Mouse (Mus musculus): ENCODE results near the gene Wdr70. TPM values are rescaled to one million over a fixed set of nuclear protein-coding genes. Genes with fewer than 3 reads are reported as not detected.
"Not testable (repeated sequence)": the region's sequence is repeated elsewhere in the genome, so short reads cannot be mapped to it uniquely, and the experiment has no call there.

Gene Wdr70
- polyA plus RNA-seq, 1 experiment from 2014 or later: 54.9 TPM

DNA sequence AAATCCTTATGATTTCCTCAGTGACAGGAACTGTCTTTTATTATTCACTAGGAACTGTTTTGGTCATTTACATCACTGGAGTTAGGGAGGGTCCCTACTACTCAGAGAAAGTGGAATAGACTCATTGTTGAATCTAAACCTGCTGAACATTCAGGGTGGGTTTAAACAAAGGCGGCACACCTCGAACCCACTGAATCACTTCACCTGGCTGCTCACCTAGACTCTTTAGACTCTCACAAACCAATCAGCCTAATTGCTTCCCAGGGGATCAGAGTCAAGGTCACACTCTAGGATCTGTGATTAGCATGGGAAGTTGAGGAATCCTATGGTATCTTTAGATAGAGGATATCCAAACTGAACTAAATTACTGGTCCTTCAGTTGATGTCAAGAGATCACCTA, 8.3 kb downstream of the Wdr70 start:
- Histone ChIP-seq H3K9me3 (no peaks in the 10 kb centered on the region), H3K27ac (no peak overlapping the region), H3K4me3 (no peak overlapping the region), H3K4me1 (no peaks in the 10 kb centered on the region), H3K4me2 (no peak overlapping the region), H3K9ac (no peak overlapping the region), H3K27me3 (no peaks in the 10 kb centered on the region), H3K36me3 (peaks cover 38% of the 10 kb centered on the region)
- 94% methylated on average over 2 of the region's 2 CpGs for WGBS
- ATAC-seq (ENCODE audit: insufficient number of reproducible peaks, low FRiP score, low TSS enrichment, low read depth): no peak

DNA sequence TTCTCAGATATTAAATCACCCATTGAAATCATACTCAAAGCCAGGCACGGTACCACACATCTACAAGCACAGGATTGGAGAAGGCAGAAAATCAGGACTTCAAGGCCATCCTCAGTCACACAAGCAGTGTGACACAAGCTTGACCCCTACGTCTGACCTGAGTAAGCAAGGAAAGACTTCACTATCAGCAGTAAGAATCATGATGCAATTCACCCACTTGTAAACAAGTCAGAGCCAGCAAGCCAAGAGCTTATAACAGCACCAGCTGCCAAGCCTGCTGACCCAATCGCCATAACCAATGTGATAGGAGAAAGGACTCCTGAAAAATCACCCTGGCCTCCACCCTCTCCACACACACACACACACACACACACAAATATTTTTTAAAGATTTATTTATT, 10.3 kb downstream of the Wdr70 start:
- Histone ChIP-seq H3K27ac (no peak overlapping the region), H3K36me3 (peaks cover 25% of the 10 kb centered on the region), H3K9me3 (no peaks in the 10 kb centered on the region), H3K27me3 (no peaks in the 10 kb centered on the region), H3K4me1 (no peaks in the 10 kb centered on the region), H3K9ac (no peak overlapping the region), H3K4me3 (no peak overlapping the region), H3K4me2 (no peak overlapping the region)
- no peak for ATAC-seq (ENCODE audit: insufficient number of reproducible peaks, low FRiP score, low TSS enrichment, low read depth)
- 81% methylated on average over 3 of the region's 3 CpGs for WGBS

DNA sequence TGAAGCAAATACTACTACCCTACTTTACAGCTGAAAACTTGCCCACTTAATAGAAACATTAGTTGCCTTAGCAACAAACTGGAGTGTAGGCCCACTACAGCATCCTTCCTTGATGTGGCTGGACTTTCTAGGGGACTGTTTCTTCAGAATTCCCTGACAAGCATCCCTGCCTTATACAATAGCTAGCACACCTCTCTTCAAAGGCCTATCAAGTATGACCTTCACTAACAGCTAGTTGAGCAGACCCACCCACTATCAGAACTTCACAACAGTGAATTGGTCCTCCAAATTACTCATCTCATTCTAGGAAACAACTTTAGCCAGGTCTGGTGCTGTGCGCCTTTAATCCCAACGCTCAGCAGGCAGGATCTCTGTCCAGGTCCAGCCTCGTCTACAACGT, 11.7 kb downstream of the Wdr70 start:
- H3K4me1 ChIP-seq: no peaks in the 10 kb centered on the region
- no peak for ATAC-seq (ENCODE audit: insufficient number of reproducible peaks, low FRiP score, low TSS enrichment, low read depth)
- H3K9ac ChIP-seq: no peak overlapping the region
- H3K36me3 ChIP-seq: peaks cover 19% of the 10 kb centered on the region
- H3K4me2 ChIP-seq: no peak overlapping the region
- H3K27me3 ChIP-seq: no peaks in the 10 kb centered on the region
- WGBS: 92% methylated on average over 4 of the region's 4 CpGs
- no peaks in the 10 kb centered on the region for H3K9me3 ChIP-seq
- no peak overlapping the region for H3K27ac ChIP-seq
- no peak overlapping the region for H3K4me3 ChIP-seq

DNA sequence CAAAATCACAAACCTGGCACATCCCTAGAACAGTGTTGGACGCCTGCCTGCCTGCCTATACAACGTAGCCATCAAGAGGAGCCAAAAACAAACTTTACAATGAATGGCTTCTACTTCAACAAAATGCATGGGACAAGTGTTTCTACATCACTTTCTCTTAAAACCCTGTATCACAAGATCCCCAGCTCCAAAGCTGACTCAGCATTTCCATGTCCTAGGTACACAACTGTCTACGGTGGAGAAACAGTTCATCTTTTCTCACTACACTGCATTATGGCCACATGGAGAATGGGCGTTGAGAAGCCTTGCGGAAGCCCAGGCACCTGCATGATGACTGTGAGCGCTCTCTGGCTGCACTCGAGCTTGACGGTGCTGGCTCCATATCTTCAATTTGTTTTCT, 16.9 kb downstream of the Wdr70 start:
- H3K4me3 ChIP-seq: no peak overlapping the region
- 94% methylated on average over 8 of the region's 8 CpGs for WGBS
- H3K9ac ChIP-seq: no peak overlapping the region
- peaks cover 38% of the 10 kb centered on the region for H3K36me3 ChIP-seq
- no peak overlapping the region for H3K27ac ChIP-seq
- H3K9me3 ChIP-seq: no peaks in the 10 kb centered on the region
- no peaks in the 10 kb centered on the region for H3K4me1 ChIP-seq
- H3K4me2 ChIP-seq: no peak overlapping the region
- no peaks in the 10 kb centered on the region for H3K27me3 ChIP-seq
- ATAC-seq (ENCODE audit: insufficient number of reproducible peaks, low FRiP score, low TSS enrichment, low read depth): no peak

DNA sequence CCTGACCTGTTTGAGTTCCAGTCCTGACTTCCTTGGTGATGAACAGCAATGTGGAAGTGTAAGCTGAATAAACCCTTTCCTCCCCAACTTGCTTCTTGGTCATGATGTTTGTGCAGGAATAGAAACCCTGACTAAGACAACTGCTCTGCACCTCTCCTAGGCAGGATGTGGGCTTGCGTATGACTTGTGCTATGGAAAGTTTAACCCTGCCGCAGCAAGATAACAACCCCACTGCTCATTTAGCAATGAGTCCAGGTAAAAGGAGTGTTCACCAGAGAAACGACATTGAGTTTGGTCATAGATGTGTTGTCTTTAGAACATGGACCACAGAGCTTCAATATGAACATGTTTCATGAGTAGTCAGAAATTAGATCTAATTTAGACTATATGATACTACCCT, 25.9 kb downstream of the Wdr70 start:
- not testable (repeated sequence) for ATAC-seq (ENCODE audit: insufficient number of reproducible peaks, low FRiP score, low TSS enrichment, low read depth); H3K27ac ChIP-seq; H3K9ac ChIP-seq; H3K4me3 ChIP-seq; H3K27me3 ChIP-seq; H3K4me2 ChIP-seq; H3K4me1 ChIP-seq; H3K9me3 ChIP-seq
- H3K36me3 ChIP-seq: peaks cover 41% of the 10 kb centered on the region
- WGBS: 94% methylated on average over 3 of the region's 3 CpGs

DNA sequence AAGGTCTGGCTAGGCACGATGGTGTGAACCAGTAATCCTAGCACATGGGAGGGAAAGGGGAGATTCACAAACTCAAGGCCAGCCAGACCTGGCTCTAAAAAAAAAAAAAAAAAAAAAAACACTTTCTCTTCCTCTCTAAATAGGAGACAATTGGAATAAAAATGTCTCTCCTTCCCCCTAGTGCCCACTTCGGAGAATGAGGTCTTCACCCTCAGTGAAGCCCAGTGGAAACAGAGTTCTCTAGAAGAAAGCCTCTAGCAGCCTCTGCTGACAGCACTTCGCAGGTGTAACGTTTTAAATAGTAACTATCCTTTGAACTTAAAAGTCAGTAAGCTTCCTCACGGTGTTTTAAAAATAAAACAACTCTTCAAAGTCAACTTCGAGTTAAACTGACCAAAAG, 33.8 kb downstream of the Wdr70 start:
- H3K4me1 ChIP-seq: no peaks in the 10 kb centered on the region
- H3K36me3 ChIP-seq: peaks cover 9% of the 10 kb centered on the region
- H3K4me2 ChIP-seq: no peak overlapping the region
- H3K27ac ChIP-seq: no peak overlapping the region
- no peak for ATAC-seq (ENCODE audit: insufficient number of reproducible peaks, low FRiP score, low TSS enrichment, low read depth)
- no peak overlapping the region for H3K4me3 ChIP-seq
- H3K27me3 ChIP-seq: no peaks in the 10 kb centered on the region
- WGBS: 70% methylated on average over 6 of the region's 6 CpGs
- no peak overlapping the region for H3K9ac ChIP-seq
- no peaks in the 10 kb centered on the region for H3K9me3 ChIP-seq

DNA sequence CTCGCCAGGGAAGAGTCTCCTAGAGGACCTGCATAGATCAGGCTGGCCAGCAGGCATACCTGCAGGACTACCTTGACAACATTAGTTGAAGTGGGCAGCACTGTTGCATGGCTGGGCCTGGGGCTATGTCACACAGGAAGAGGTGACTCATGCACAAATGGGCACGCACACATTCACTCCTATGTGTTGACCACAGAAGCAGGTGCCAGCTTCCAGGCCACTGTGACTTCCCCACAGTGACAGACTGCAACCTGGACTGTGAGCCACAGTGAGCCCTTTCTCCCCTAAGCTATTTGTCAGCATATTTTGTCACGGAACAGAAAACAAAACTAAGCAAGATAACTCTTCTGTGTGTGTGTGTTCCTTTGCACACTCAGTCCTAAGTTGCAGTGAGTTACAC, 47.8 kb downstream of the Wdr70 start:
- H3K36me3 ChIP-seq: peaks cover 10% of the 10 kb centered on the region
- H3K4me1 ChIP-seq: no peaks in the 10 kb centered on the region
- WGBS: 93% methylated on average over 3 of the region's 3 CpGs
- H3K9ac ChIP-seq: no peak overlapping the region
- H3K9me3 ChIP-seq: no peaks in the 10 kb centered on the region
- no peak overlapping the region for H3K27ac ChIP-seq
- H3K4me2 ChIP-seq: no peak overlapping the region
- no peak for ATAC-seq (ENCODE audit: insufficient number of reproducible peaks, low FRiP score, low TSS enrichment, low read depth)
- H3K4me3 ChIP-seq: no peak overlapping the region
- H3K27me3 ChIP-seq: no peaks in the 10 kb centered on the region

DNA sequence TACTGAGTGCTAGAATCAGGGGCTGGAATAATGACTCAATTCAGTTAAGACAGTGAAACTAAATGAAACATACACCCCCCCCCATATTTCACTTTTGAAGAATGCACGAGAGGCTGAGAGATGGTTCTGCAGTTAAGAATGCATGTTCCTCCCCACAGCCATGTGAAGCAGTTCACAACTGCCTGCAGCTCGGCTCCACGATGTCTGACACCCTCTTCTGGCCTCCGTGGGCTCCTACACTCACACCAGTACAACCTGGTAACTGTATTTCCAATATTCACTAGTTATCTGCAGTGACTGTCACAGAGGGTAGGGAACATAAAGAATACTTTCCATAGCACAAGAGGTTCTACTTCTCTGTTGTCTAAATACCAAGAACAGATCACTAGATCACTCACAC, 59.2 kb downstream of the Wdr70 start:
- Histone ChIP-seq H3K36me3 (peaks cover 8% of the 10 kb centered on the region; the same call in 1 of the 2 replicates), H3K4me3 (no peak overlapping the region), H3K9me3 (no peaks in the 10 kb centered on the region), H3K27ac (no peak overlapping the region), H3K4me2 (no peak overlapping the region), H3K27me3 (no peaks in the 10 kb centered on the region), H3K4me1 (no peaks in the 10 kb centered on the region), H3K9ac (no peak overlapping the region)
- no peak for ATAC-seq (ENCODE audit: insufficient number of reproducible peaks, low FRiP score, low TSS enrichment, low read depth)
- WGBS: 70% methylated on average over 4 of the region's 4 CpGs

DNA sequence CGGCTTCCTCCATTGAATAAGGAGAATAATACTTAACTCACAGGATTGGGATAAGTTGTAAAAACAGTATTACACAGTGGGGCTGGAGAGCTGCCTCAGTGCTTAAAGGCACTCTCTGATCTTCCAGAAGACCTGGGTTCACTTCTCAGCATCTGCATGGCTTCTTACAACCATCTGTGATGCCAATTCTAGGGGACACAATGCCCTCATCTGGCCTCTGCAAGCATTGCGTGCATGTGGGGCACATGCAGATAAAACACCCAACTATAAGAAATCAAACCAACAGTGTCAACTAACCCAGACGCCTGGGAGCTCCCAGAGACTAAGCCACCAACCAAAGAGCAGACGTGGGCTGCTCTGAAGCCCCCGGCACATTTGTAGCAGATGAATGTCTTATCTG, 60.6 kb downstream of the Wdr70 start:
- no peaks in the 10 kb centered on the region for H3K9me3 ChIP-seq
- no peak overlapping the region for H3K27ac ChIP-seq
- H3K4me1 ChIP-seq: no peaks in the 10 kb centered on the region
- H3K27me3 ChIP-seq: no peaks in the 10 kb centered on the region
- WGBS: 91% methylated on average over 5 of the region's 5 CpGs
- no peak for ATAC-seq (ENCODE audit: insufficient number of reproducible peaks, low FRiP score, low TSS enrichment, low read depth)
- no peak overlapping the region for H3K4me2 ChIP-seq
- no peak overlapping the region for H3K4me3 ChIP-seq
- peaks cover 8% of the 10 kb centered on the region; the same call in 1 of the 2 replicates for H3K36me3 ChIP-seq
- no peak overlapping the region for H3K9ac ChIP-seq

DNA sequence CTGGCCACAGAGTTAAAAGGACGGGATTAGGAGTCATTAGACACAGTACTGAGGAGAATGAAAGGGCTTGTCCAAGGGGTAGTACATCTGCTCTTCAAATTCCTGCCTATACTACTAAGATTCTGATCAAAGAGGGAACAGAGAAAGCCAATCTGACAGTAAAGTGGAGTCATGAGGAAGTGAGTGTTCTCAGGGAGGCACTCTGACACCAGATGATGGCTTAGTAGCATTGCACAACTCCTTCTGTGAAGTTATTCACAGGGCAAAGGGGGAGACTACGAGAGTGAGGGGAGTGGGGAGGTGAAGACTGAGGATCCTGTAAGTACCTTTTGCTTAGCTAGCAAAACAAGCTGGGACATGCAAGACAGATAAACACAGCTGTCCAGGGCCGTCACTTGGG, 61.2 kb downstream of the Wdr70 start:
- Histone ChIP-seq H3K27me3 (no peaks in the 10 kb centered on the region), H3K9me3 (no peaks in the 10 kb centered on the region), H3K27ac (no peak overlapping the region), H3K4me1 (no peaks in the 10 kb centered on the region), H3K4me3 (no peak overlapping the region), H3K36me3 (peaks cover 11% of the 10 kb centered on the region; the same call in 1 of the 2 replicates), H3K4me2 (no peak overlapping the region), H3K9ac (no peak overlapping the region)
- no peak for ATAC-seq (ENCODE audit: insufficient number of reproducible peaks, low FRiP score, low TSS enrichment, low read depth)
- 63% methylated on average over 3 of the region's 3 CpGs for WGBS

DNA sequence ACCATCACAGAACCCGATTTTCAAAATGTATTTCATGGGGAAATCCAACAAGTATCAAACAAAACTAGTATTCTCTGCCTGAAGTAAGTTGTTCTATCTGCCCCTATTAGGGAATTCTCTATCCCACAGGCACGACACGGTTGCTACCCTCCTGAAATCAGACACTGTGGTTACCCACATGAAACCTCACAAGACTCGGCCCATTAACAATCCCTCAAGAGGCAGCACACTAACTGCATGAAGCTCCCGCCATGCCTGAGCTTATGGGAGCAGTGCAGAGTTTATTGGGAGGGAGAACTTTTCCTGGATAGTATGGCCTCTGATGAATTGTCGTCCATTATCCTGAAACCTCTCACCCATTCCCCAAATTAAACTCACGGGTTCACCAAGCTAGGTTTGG, 67.8 kb downstream of the Wdr70 start:
- Histone ChIP-seq H3K9ac (no peak overlapping the region), H3K27me3 (no peaks in the 10 kb centered on the region), H3K27ac (no peak overlapping the region), H3K4me1 (no peaks in the 10 kb centered on the region; the same call in 1 of the 2 replicates), H3K9me3 (no peaks in the 10 kb centered on the region), H3K4me2 (no peak overlapping the region), H3K4me3 (no peak overlapping the region), H3K36me3 (peaks cover 6% of the 10 kb centered on the region; the same call in 1 of the 2 replicates)
- 70% methylated on average over 7 of the region's 7 CpGs for WGBS
- ATAC-seq (ENCODE audit: insufficient number of reproducible peaks, low FRiP score, low TSS enrichment, low read depth): no peak

DNA sequence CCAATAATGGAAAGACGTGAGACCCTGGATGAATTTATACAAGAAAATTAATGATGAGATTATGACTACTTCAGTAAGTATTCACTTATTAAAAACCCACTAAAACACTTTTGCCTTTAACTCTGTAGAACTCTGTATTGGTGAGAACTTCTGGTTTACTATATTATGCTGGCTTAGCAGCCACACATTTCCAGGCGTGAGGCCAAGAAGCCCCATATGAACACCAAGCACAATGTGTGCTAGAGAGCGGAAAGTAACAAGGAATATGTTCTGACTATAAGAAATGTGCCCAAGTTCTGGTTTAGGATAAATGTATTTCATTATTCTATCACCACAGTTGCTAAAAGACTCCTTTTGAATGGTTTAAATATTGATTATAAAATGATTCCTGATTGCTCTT, 68.4 kb downstream of the Wdr70 start:
- ATAC-seq (ENCODE audit: insufficient number of reproducible peaks, low FRiP score, low TSS enrichment, low read depth): 0 out of 2 replicates have a peak, but pooled peaks have one; percentile 58
- Histone ChIP-seq H3K9ac (no peak overlapping the region), H3K9me3 (no peaks in the 10 kb centered on the region), H3K4me1 (no peaks in the 10 kb centered on the region; the same call in 1 of the 2 replicates), H3K27ac (no peak overlapping the region), H3K4me3 (no peak overlapping the region), H3K27me3 (no peaks in the 10 kb centered on the region), H3K4me2 (no peak overlapping the region), H3K36me3 (peaks cover 7% of the 10 kb centered on the region; the same call in 1 of the 2 replicates)
- 53% methylated on average over 3 of the region's 3 CpGs for WGBS

DNA sequence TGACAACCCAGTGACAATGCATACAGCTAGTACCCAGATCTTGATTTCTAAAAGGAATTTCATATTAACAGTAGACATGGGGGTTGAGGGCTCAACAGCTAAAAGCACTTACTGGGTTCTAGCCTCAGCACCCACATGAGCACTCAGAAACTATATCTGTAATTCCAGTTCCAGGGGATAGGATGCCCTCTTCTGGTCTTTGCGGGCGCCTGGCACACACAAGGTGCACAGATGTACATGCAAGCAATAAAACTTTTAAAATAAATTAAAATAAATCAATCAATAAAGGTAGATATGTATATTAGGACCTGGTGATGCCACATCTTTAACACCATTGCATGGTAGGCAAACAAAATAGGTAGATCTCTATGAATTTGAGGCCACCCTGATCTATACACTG, 71.5 kb downstream of the Wdr70 start:
- Histone ChIP-seq H3K4me3 (no peak overlapping the region), H3K9ac (no peak overlapping the region), H3K4me1 (no peaks in the 10 kb centered on the region; the same call in 1 of the 2 replicates), H3K4me2 (no peak overlapping the region), H3K27ac (no peak overlapping the region), H3K27me3 (no peaks in the 10 kb centered on the region), H3K9me3 (no peaks in the 10 kb centered on the region), H3K36me3 (0 out of 2 replicates have a peak, but pooled peaks cover 2% of the 10 kb centered on the region)
- no peak for ATAC-seq (ENCODE audit: insufficient number of reproducible peaks, low FRiP score, low TSS enrichment, low read depth)
- 94% methylated on average over 2 of the region's 2 CpGs for WGBS

Data from limb, embryonic 15.5 days (tissue).